Mouse (Mus musculus) forebrain, embryonic 10.5 days (tissue): ENCODE measurements around the gene Bcas3. TPM values are rescaled to one million over a fixed set of nuclear protein-coding genes. Genes with fewer than 3 reads are reported as not detected.

Experiments
- DNase-seq: peaks from one replicate; pipeline ENCODE4 v3.0.0-alpha.2; 2017; ENCODE audit warnings: low spot score; ENCODE audit errors: extremely low spot score
- H3K27ac ChIP-seq: fragments of 300-500 bp; sonication (generic); 2 replicates; pipeline ENCODE4 v1.5.1; 2016; ENCODE audit warnings: mild to moderate bottlenecking
- H3K27me3 ChIP-seq: fragments of 300-500 bp; sonication (generic); 2 replicates; pipeline ENCODE4 v1.6.1; 2016; ENCODE audit warnings: mild to moderate bottlenecking; ENCODE audit not compliant: poor library complexity, severe bottlenecking
- H3K36me3 ChIP-seq: fragments of 300-500 bp; sonication (generic); replicated peaks from 2 replicates; pipeline ENCODE4 v1.6.1; 2016; ENCODE audit warnings: mild to moderate bottlenecking, moderate library complexity
- H3K4me1 ChIP-seq: fragments of 300-500 bp; sonication (generic); 2 replicates; pipeline ENCODE4 v1.6.1; 2016
- H3K4me3 ChIP-seq: fragments of 300-500 bp; sonication (generic); 2 replicates; pipeline ENCODE4 v1.5.1; 2016; ENCODE audit warnings: mild to moderate bottlenecking, moderate library complexity
- H3K9me3 ChIP-seq: fragments of 300-500 bp; sonication (generic); 2 replicates; pipeline ENCODE4 v1.6.1; 2016; ENCODE audit warnings: mild to moderate bottlenecking, moderate library complexity
- WGBS: fragments of 180-500 bp; shearing (Covaris S2); methylation state at CpG from one replicate; pipeline ENCODE4 v1.1.7; 2016; 5-methylcytosine and 5-hydroxymethylcytosine counted together
- polyA plus RNA-seq: library from polyadenylated mRNA; unstranded; fragments of >200 nt; fragmentation: Nextera tagmentation; extraction: Ambion mirVana; gene quantifications from 2 replicates; pipeline ENCODE4 v1.2.1, GENCODE M21; 2016

Gene Bcas3
- polyA plus RNA-seq, 1 experiment from 2014 or later, result 19.6 TPM

- Histone ChIP-seq H3K4me3 (peak overlapping the region; percentile 59), H3K27ac (peak overlapping the region; percentile 74; the same call in 1 of the 2 replicates), H3K27me3 (peaks cover 97% of the 10 kb centered on the region), H3K9me3 (no peaks in the 10 kb centered on the region), H3K36me3 (peaks cover 10% of the 10 kb centered on the region; the same call in 1 of the 2 replicates), H3K4me1 (peaks cover 66% of the 10 kb centered on the region)
- no peak for DNase-seq
- 4% methylated on average over 8 of the region's 8 CpGs for WGBS
These were observed 488.3 kb downstream of the Bcas3 start for GRCm38 (mm10) chr11:85841211-85841681.

DNA sequence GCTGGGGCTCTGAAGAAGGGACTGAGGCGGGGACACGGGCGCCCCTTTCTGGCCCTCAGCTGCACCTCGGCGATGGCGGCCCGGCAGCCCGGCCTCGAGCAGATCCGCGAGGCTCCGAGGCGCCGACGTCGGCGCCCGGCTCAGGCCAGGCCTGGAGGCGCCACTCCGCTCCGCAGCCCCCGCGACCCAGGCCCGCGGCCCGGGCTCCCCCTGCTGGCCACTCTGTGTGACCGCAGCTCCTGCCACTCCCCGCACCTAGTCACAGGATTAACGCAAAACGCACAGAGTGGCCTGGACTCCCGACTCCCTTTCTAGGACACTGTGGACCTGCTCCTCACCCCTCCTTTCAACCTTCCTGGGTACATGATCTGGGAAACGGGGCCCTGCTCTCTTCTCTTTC lies 489.0 kb downstream of the Bcas3 start:
- DNase-seq, result peak; percentile 84
- H3K4me3 ChIP-seq, result peak overlapping the region; percentile 59
- H3K36me3 ChIP-seq, result peaks cover 10% of the 10 kb centered on the region; the same call in 1 of the 2 replicates
- H3K27ac ChIP-seq, result peak overlapping the region; percentile 84
- H3K4me1 ChIP-seq, result peaks cover 68% of the 10 kb centered on the region
- under 1% methylated on average over 32 of the region's 32 CpGs for WGBS
- H3K9me3 ChIP-seq, result no peaks in the 10 kb centered on the region
- H3K27me3 ChIP-seq, result peaks cover 97% of the 10 kb centered on the region

GRCm38 (mm10) chr11:85842596-85843346 lies 489.8 kb downstream of the Bcas3 start:
- WGBS, result 5% methylated on average over 24 of the region's 24 CpGs
- H3K4me1 ChIP-seq, result peaks cover 61% of the 10 kb centered on the region

GRCm38 (mm10) chr11:85843347-85843692 lies 490.4 kb downstream of the Bcas3 start:
- Histone ChIP-seq H3K36me3 (peaks cover 3% of the 10 kb centered on the region; the same call in 1 of the 2 replicates), H3K4me3 (peak overlapping the region; percentile 59), H3K9me3 (no peaks in the 10 kb centered on the region), H3K27ac (peak overlapping the region; percentile 84), H3K27me3 (peaks cover 97% of the 10 kb centered on the region), H3K4me1 (peaks cover 55% of the 10 kb centered on the region)
- peak; percentile 91 for DNase-seq
- under 1% methylated on average over 18 of the region's 18 CpGs for WGBS

More at GRCm38 (mm10) chr11:85842596-85843346, 489.8 kb downstream of the Bcas3 start:
- H3K4me3 ChIP-seq, result peak overlapping the region; percentile 59
- H3K27me3 ChIP-seq, result peaks cover 97% of the 10 kb centered on the region
- H3K36me3 ChIP-seq, result peaks cover 9% of the 10 kb centered on the region; the same call in 1 of the 2 replicates
- DNase-seq, result peak; percentile 47
- H3K27ac ChIP-seq, result peak overlapping the region; percentile 84
- no peaks in the 10 kb centered on the region for H3K9me3 ChIP-seq

DNA sequence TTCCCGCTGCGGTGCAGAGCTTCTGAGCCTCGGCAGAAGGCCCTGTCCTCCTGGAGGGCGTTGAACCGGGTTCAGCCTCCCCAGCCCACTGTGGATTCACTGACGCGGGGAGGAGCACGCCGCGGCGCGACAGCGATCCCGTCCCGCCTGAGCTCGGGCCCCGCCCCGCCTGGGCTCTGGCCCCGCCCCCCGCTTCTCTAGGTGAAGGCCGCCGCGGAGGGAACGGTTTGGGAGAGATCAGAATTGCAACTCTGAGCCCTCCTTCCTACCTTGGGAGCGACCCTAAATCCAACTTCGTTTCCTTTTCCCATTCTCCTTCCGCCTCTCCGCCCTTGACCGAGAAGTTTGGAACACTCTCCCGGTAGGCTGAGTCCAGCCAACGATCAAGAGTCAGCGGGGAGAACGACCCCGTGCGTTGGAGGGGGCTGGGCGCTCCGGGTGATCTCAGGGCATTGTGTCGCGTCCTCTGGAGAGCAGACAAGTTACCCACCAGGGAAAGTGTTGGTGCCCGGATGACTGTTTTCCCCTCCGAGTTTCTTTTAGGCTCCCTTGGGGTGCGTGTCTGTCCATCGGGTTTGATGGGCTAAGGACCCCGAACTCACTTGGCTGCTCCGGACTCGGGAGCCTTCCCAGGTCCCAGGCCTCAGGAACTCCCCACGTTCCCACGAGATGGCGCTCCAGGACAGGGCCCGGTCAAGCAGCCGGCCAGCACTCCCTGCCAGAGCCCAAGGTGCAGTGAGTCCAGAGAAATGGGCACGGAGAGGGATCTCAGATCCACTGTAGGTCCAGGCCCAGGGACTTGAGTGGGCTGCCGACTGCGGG lies 491.4 kb downstream of the Bcas3 start:
- Histone ChIP-seq H3K27me3 (peaks cover 92% of the 10 kb centered on the region), H3K9me3 (no peaks in the 10 kb centered on the region), H3K4me1 (peaks cover 63% of the 10 kb centered on the region), H3K27ac (peak overlapping the region; percentile 84), H3K36me3 (0 out of 2 replicates have a peak, but pooled peaks cover 3% of the 10 kb centered on the region), H3K4me3 (peak overlapping the region; percentile 59)
- DNase-seq, result peak; percentile 93
- WGBS, result under 1% methylated on average over 53 of the region's 54 CpGs

DNA sequence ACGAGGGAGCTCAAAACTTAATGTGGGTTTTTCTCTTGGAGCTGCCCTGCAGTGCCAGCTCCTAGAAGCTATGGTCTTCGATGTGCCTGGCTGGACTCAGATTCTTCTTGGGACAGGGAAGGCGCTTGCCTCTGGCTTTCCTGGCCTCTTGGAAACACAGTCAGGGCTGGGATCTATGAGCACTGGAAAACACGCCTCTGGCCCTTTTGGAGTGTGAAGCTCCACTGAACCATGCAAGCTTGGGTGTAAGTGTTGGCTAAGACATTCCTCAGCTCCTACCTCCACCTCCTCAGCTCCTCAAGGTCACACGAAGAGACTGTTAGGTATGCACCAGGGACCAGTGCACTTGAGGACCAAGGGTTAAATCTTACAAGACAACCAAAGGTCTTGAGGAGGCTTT lies 492.0 kb downstream of the Bcas3 start:
- Histone ChIP-seq H3K9me3 (no peaks in the 10 kb centered on the region), H3K36me3 (0 out of 2 replicates have a peak, but pooled peaks cover 3% of the 10 kb centered on the region), H3K27ac (peak overlapping the region; percentile 84; the same call in 1 of the 2 replicates), H3K27me3 (peaks cover 91% of the 10 kb centered on the region), H3K4me3 (peak overlapping the region; percentile 59), H3K4me1 (peaks cover 63% of the 10 kb centered on the region)
- DNase-seq, result no peak
- WGBS, result 36% methylated on average over 5 of the region's 5 CpGs

DNA sequence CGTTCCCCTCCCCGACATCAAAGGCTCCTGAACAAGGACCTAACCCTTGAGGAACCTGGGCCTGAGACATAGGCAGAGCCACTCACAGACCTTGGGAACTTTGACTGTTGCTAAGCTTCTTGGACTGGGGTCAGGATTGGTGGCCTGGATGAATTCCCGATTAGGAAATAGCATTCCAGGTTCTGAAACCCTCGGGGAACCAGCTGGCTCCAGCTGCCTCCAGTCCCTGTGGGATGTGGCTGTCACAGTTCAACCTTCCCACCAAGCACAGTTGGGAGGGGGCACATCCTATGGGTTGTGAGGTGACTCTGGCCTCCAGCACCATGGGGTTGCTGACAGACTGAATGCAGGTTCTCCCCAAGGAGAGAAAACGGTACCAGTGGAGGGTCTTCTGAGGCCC lies 493.0 kb downstream of the Bcas3 start:
- Histone ChIP-seq H3K36me3 (no peaks in the 10 kb centered on the region), H3K9me3 (no peaks in the 10 kb centered on the region), H3K27ac (no peak overlapping the region), H3K4me1 (peaks cover 57% of the 10 kb centered on the region), H3K4me3 (no peak overlapping the region), H3K27me3 (peaks cover 89% of the 10 kb centered on the region)
- no peak for DNase-seq
- 47% methylated on average over 5 of the region's 5 CpGs for WGBS

- no peak for DNase-seq
- Histone ChIP-seq H3K36me3 (no peaks in the 10 kb centered on the region), H3K27ac (no peak overlapping the region), H3K4me3 (no peak overlapping the region), H3K9me3 (no peaks in the 10 kb centered on the region), H3K27me3 (peaks cover 87% of the 10 kb centered on the region), H3K4me1 (peaks cover 58% of the 10 kb centered on the region)
- WGBS, result 57% methylated on average over 4 of the region's 4 CpGs
These were observed 493.5 kb downstream of the Bcas3 start for GRCm38 (mm10) chr11:85846509-85846908.

DNA sequence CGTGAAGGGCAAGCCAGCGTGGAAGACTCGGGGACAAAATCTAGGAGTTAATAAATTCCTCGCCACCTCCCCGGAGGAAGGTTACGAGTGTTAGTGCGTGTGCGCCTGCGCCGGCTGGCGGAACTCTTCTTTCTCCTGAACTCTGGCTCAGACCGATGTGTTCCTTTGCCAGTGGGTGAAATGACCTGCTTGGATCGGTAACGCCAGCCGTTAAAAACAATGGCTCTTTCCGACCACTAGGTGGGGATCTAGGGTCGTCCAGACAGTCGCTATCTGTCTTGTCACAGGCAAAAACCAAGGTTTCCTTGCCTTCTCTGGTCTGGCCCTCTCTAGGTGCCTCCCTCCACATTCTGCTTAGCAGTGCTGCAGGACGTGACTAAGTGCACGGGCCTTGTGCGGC lies 496.1 kb downstream of the Bcas3 start:
- WGBS, result 2% methylated on average over 21 of the region's 21 CpGs
- peak; percentile 84 for DNase-seq
- Histone ChIP-seq H3K27me3 (peaks cover 64% of the 10 kb centered on the region), H3K9me3 (no peaks in the 10 kb centered on the region), H3K36me3 (no peaks in the 10 kb centered on the region), H3K4me1 (peaks cover 33% of the 10 kb centered on the region), H3K27ac (0 out of 2 replicates have a peak overlapping the region, but pooled peaks have one; percentile 48), H3K4me3 (peak overlapping the region; percentile 41)

- H3K27ac ChIP-seq, result no peak within 1 kb of the TSS
- 84% methylated on average over 6 of the region's 6 CpGs for WGBS
These were observed 497.3 kb downstream of the Bcas3 start, which contains the start of gene Gm11444 for GRCm38 (mm10) chr11:85850233-85850632. TSS of gene Gm11444 (minus strand) at chr11:85850333.

GRCm38 (mm10) chr11:85850758-85851157 lies 497.8 kb downstream of the Bcas3 start:
- DNase-seq, result no peak
- 40% methylated on average over 6 of the region's 6 CpGs for WGBS
- no peaks in the 10 kb centered on the region for H3K36me3 ChIP-seq
- no peak overlapping the region for H3K27ac ChIP-seq
- no peak overlapping the region for H3K4me3 ChIP-seq
- H3K27me3 ChIP-seq, result peaks cover 52% of the 10 kb centered on the region
- no peaks in the 10 kb centered on the region for H3K9me3 ChIP-seq
- H3K4me1 ChIP-seq, result peaks cover 21% of the 10 kb centered on the region

More at GRCm38 (mm10) chr11:85850233-85850632, 497.3 kb downstream of the Bcas3 start, which contains the start of gene Gm11444:
- Histone ChIP-seq H3K9me3 (no peaks in the 10 kb centered on the region), H3K4me3 (peak within 1 kb of the TSS; percentile 41), H3K4me1 (peaks cover 21% of the 10 kb centered on the region), H3K27me3 (peaks cover 52% of the 10 kb centered on the region), H3K36me3 (no peaks in the 10 kb centered on the region)
- DNase-seq, result no peak

DNA sequence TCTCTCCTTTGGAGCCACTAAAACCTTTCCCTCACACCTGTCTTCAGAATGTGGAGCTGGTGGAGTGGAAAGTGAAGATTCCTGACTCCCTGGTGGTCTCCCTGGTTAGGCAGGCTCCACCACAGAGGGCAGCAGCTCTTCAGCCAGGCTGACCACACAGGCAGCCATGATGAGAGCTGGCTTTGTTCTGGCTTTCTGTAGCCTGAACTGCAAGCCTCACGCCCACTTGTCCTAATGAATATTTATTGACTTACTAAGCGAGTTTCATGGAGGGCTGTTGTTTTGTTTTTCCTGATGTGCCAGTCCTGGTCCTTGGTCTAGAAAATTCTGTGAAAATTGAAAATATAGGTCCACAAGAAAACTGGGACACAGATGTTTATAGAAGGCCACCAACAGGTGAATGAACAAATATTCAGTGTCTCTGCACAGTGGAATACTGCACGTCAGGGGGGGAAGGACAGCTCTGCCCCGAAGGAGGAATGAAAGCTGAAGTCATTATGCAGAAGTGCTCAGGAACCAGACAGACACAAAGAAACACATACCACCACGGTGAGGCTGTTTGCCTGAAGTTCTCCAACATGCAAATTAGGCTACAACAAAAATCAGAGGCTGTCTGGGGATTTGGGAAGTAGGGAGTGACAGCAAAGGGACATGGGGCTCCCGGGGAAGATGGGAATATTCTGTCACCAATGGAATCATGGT lies 505.2 kb downstream of the Bcas3 start:
- Histone ChIP-seq H3K27ac (peak overlapping the region; percentile 78), H3K36me3 (no peaks in the 10 kb centered on the region), H3K27me3 (peaks cover 22% of the 10 kb centered on the region), H3K4me1 (peaks cover 14% of the 10 kb centered on the region), H3K9me3 (no peaks in the 10 kb centered on the region), H3K4me3 (peak overlapping the region; percentile 11; the same call in 1 of the 2 replicates)
- DNase-seq, result peak; percentile 50
- 19% methylated on average over 6 of the region's 6 CpGs for WGBS
